ENCODE assay signal across 8 mouse cellular contexts in the genomic region with DNA sequence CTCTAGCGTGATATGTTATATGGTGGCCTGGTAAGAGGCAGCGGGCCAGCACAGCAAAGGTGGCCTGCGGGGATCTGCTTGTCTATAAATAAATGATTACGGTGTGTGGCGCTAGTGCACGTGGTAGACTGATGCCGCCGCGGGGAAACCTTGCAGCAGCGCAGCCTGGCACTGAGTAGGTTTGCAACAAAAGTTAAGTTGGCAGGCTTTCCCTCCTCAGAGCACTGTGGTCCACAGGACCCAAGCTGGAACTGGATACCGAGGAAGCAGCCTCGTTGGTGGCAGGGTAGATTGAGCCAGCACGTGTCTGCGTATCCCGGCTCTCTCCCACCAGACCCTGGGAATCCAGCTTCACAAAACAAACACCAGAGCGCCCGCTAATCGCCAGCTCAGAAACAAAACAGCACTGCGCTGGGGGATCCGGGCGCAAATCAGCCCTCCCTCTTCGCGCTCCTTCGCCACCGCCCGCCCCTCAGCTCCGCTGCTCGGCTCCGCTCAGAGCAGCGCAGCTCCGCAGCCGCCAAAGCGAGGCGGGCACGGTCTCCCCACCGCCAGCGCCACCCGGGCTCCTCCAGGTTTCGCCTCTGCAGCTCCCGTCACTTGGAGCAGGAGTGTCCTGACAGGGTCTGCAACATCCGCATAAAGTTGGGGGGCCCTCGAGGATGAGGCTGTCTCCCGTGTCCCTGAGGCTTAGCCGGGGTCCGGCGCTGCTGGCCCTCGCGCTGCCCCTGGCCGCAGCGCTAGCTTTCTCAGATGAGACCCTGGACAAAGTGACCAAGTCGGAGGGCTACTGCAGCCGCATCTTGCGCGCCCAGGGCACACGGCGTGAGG. TPM values are rescaled to one million over a fixed set of nuclear protein-coding genes. Genes with fewer than 3 reads are reported as not detected.
DNase-seq lines count a peak whose midpoint lies in the region; ATAC-seq and TF ChIP-seq lines count a peak whose summit lies in the region.

Gene Spon1, plus strand, starts transcription at position 332 of the 831 bp plus-strand sequence.

- peak; percentile 89 for ATAC-seq in embryonic facial prominence, embryonic 12.5 days (ENCODE audit: insufficient number of reproducible peaks, insufficient read depth, low FRiP score, low TSS enrichment)
- peak; percentile 90 for ATAC-seq in kidney, embryonic 15.5 days (replicated peaks; ENCODE audit: low FRiP score)
- ATAC-seq in midbrain, embryonic 15.5 days (replicated peaks) = peak; percentile 94
- peak; percentile 86 for ATAC-seq in stomach, postnatal 0 days (ENCODE audit: low FRiP score, low TSS enrichment)

- H3K4me3 ChIP-seq in kidney, adult 2 months (ENCODE audit: insufficient read depth, low read depth, low read length) = peak within 1 kb of the TSS; percentile 57
- H3K4me3 ChIP-seq in embryonic facial prominence, embryonic 12.5 days = peak within 1 kb of the TSS; percentile 53
- H3K4me3 ChIP-seq in kidney, embryonic 15.5 days (replicated peaks) = peak within 1 kb of the TSS; percentile 54
- peak within 1 kb of the TSS; percentile 52 for H3K4me3 ChIP-seq in midbrain, embryonic 15.5 days
- peak within 1 kb of the TSS; percentile 46 for H3K4me3 ChIP-seq in stomach, postnatal 0 days (ENCODE audit: low read depth, low read length)

- 0 out of 2 replicates have a peak, but pooled peaks cover 5% of the 10 kb centered on the region for H3K4me1 ChIP-seq in kidney, adult 2 months (ENCODE audit: control insufficient read depth, insufficient read depth, low read length)
- H3K4me1 ChIP-seq in embryonic facial prominence, embryonic 12.5 days = peaks cover 20% of the 10 kb centered on the region; the same call in 1 of the 2 replicates
- H3K4me1 ChIP-seq in kidney, embryonic 15.5 days = peaks cover 26% of the 10 kb centered on the region
- H3K4me1 ChIP-seq in midbrain, embryonic 15.5 days = peaks cover 30% of the 10 kb centered on the region
- peaks cover 3% of the 10 kb centered on the region; the same call in 1 of the 2 replicates for H3K4me1 ChIP-seq in stomach, postnatal 0 days (replicated peaks; ENCODE audit: control insufficient read depth, insufficient read depth)

- TF ChIP-seq POLR2A in kidney, adult 2 months (IDR thresholded peaks at IDR 0.05; ENCODE audit: low read depth, low read length) = no peak

- DNase-seq in kidney, adult 2 months = peak; percentile 9
- no peak for DNase-seq in kidney, adult 8-10 months
- peak; percentile 47 to 67 for DNase-seq in heart, adult 18-20 months
- peak; percentile 15 for DNase-seq in liver
- peak; percentile 52 for DNase-seq in stomach, postnatal 0 days (ENCODE audit: low spot score)

- H3K4me2 ChIP-seq in embryonic facial prominence, embryonic 12.5 days (replicated peaks) = peak within 1 kb of the TSS; percentile 92
- H3K4me2 ChIP-seq in kidney, embryonic 15.5 days = peak within 1 kb of the TSS; percentile 95
- peak within 1 kb of the TSS; percentile 99 for H3K4me2 ChIP-seq in midbrain, embryonic 15.5 days
- peak within 1 kb of the TSS; percentile 95 for H3K4me2 ChIP-seq in stomach, postnatal 0 days (replicated peaks; ENCODE audit: low read depth)

- H3K36me3 ChIP-seq in kidney, adult 2 months (ENCODE audit: control insufficient read depth, insufficient read depth, low read length) = no peaks in the 10 kb centered on the region
- H3K36me3 ChIP-seq in embryonic facial prominence, embryonic 12.5 days = no peaks in the 10 kb centered on the region
- H3K36me3 ChIP-seq in kidney, embryonic 15.5 days = no peaks in the 10 kb centered on the region
- no peaks in the 10 kb centered on the region for H3K36me3 ChIP-seq in midbrain, embryonic 15.5 days (replicated peaks)
- no peaks in the 10 kb centered on the region for H3K36me3 ChIP-seq in stomach, postnatal 0 days (ENCODE audit: control insufficient read depth, insufficient read depth, low read length)

- peak within 1 kb of the TSS; percentile 43 for H3K27ac ChIP-seq in kidney, adult 2 months (ENCODE audit: insufficient read depth, low read depth, low read length)
- H3K27ac ChIP-seq in embryonic facial prominence, embryonic 12.5 days = no peak within 1 kb of the TSS
- H3K27ac ChIP-seq in kidney, embryonic 15.5 days = no peak within 1 kb of the TSS
- H3K27ac ChIP-seq in midbrain, embryonic 15.5 days = peak within 1 kb of the TSS; percentile 51
- H3K27ac ChIP-seq in stomach, postnatal 0 days (replicated peaks) = no peak within 1 kb of the TSS

- 0 out of 2 replicates have a peak, but pooled peaks cover 4% of the 10 kb centered on the region for H3K9me3 ChIP-seq in embryonic facial prominence, embryonic 12.5 days
- H3K9me3 ChIP-seq in kidney, embryonic 15.5 days (replicated peaks) = no peaks in the 10 kb centered on the region
- no peaks in the 10 kb centered on the region for H3K9me3 ChIP-seq in midbrain, embryonic 15.5 days
- H3K9me3 ChIP-seq in stomach, postnatal 0 days (ENCODE audit: control insufficient read depth, low read length) = no peaks in the 10 kb centered on the region

- WGBS in kidney, adult 2 months = 2% methylated on average over 56 of the region's 56 CpGs
- under 1% methylated on average over 56 of the region's 56 CpGs for WGBS in embryonic facial prominence, embryonic 12.5 days
- under 1% methylated on average over 56 of the region's 56 CpGs for WGBS in kidney, embryonic 15.5 days
- WGBS in midbrain, embryonic 15.5 days = under 1% methylated on average over 56 of the region's 56 CpGs
- WGBS in stomach, postnatal 0 days = 2% methylated on average over 56 of the region's 56 CpGs

- TF ChIP-seq CTCF in kidney, adult 2 months (conservative IDR thresholded peaks at IDR 0.05; ENCODE audit: insufficient read depth, insufficient read length, low read depth, low read length) = no peak
- no peak for TF ChIP-seq CTCF in stomach, postnatal 0 days (IDR thresholded peaks at IDR 0.05; ENCODE audit: low read depth)

- no peak for TF ChIP-seq EP300 in stomach, postnatal 0 days (optimal IDR thresholded peaks at IDR 0.05)

- H3K27me3 ChIP-seq in kidney, adult 2 months (replicated peaks; ENCODE audit: control insufficient read depth, insufficient read depth, low read length) = peaks cover 2% of the 10 kb centered on the region; the same call in 1 of the 2 replicates
- H3K27me3 ChIP-seq in embryonic facial prominence, embryonic 12.5 days = peaks cover 37% of the 10 kb centered on the region
- H3K27me3 ChIP-seq in kidney, embryonic 15.5 days = peaks cover 57% of the 10 kb centered on the region
- peaks cover 14% of the 10 kb centered on the region; the same call in 1 of the 2 replicates for H3K27me3 ChIP-seq in midbrain, embryonic 15.5 days (replicated peaks)
- no peaks in the 10 kb centered on the region for H3K27me3 ChIP-seq in stomach, postnatal 0 days (ENCODE audit: control insufficient read depth, insufficient read depth, low read length)

- peak within 1 kb of the TSS; percentile 58 for H3K9ac ChIP-seq in embryonic facial prominence, embryonic 12.5 days
- H3K9ac ChIP-seq in kidney, embryonic 15.5 days = peak within 1 kb of the TSS; percentile 47
- H3K9ac ChIP-seq in midbrain, embryonic 15.5 days = peak within 1 kb of the TSS; percentile 51
- peak within 1 kb of the TSS; percentile 53 for H3K9ac ChIP-seq in stomach, postnatal 0 days (ENCODE audit: low read length)

RNA-seq across cellular contexts. Expression of gene Spon1, which starts in this region (rescaled TPM):
- 20.1 and 20.2 TPM in 2 replicates for polyA plus RNA-seq in kidney, adult 2 months (2012; rRNA removed)
- 22.7 and 25.9 TPM in 2 replicates for polyA plus RNA-seq in embryonic facial prominence, embryonic 12.5 days (2016; fragmentation: Nextera tagmentation; extraction: Ambion mirVana)
- total RNA-seq in heart, adult 18-20 months (2021) = 10 to 100 TPM; 10.1 to 10.2 TPM
- polyA plus RNA-seq in kidney, embryonic 15.5 days (2015; fragmentation: Nextera tagmentation; extraction: Ambion mirVana) = 12.8 and 13.9 TPM in 2 replicates
- 38.4 and 47.2 TPM in 2 replicates for polyA plus RNA-seq in midbrain, embryonic 15.5 days (2015; fragmentation: Nextera tagmentation; extraction: Ambion mirVana)
- polyA plus RNA-seq in stomach, postnatal 0 days (2015; fragmentation: Nextera tagmentation; extraction: Ambion mirVana) = 3.1 and 4.0 TPM in 2 replicates

Comparison
In these comparisons a context has a peak if more than half of its experiments do, and no peak if none do; other contexts are left out.
1. DNase-seq: peak in kidney, adult 2 months (single experiment), heart, adult 18-20 months (2 of 2), liver (single experiment) and stomach, postnatal 0 days (single experiment); none in kidney, adult 8-10 months (0 of 2).
2. H3K27ac ChIP-seq: peak in kidney, adult 2 months (single experiment) and midbrain, embryonic 15.5 days (single experiment); none in embryonic facial prominence, embryonic 12.5 days (single experiment), kidney, embryonic 15.5 days (single experiment) and stomach, postnatal 0 days (single experiment).
3. Peak in every context shown above with its lines, with median percentiles within 50 percentile points of each other: H3K4me3 ChIP-seq, ATAC-seq, H3K4me2 ChIP-seq and H3K9ac ChIP-seq.